Mouse (Mus musculus) stomach, postnatal 0 days (tissue): Measurements from ENCODE around the gene Flnc. TPM values are rescaled to one million over a fixed set of nuclear protein-coding genes. Genes with fewer than 3 reads are reported as not detected.

Source experiments
- ATAC-seq: fragments of 200-750 bp; cut with Nextera tagmentation; 2 replicates; pipeline ENCODE4 v1.8.0; 2017; ENCODE audit not compliant: low FRiP score, low TSS enrichment
- DNase-seq: peaks from one replicate; pipeline ENCODE4 v3.0.0-alpha.2; 2016; ENCODE audit warnings: low spot score
- H3K27ac ChIP-seq: fragments of 300-500 bp; sonication (generic); replicated peaks from 2 replicates; pipeline ENCODE4 v1.5.1; 2014; ENCODE audit warnings: mild to moderate bottlenecking, control low read depth
- H3K27me3 ChIP-seq: fragments of 300-500 bp; sonication (generic); 2 replicates; pipeline ENCODE4 v1.6.1; 2014; ENCODE audit warnings: low read length; ENCODE audit not compliant: control insufficient read depth, insufficient read depth
- H3K36me3 ChIP-seq: fragments of 300-500 bp; sonication (generic); 2 replicates; pipeline ENCODE4 v1.6.1; 2014; ENCODE audit warnings: low read length, mixed read lengths; ENCODE audit not compliant: control insufficient read depth, insufficient read depth
- H3K4me1 ChIP-seq: fragments of 300-500 bp; sonication (generic); replicated peaks from 2 replicates; pipeline ENCODE4 v1.6.1; 2014; ENCODE audit warnings: antibody characterized with exemption; ENCODE audit not compliant: control insufficient read depth, insufficient read depth
- H3K4me2 ChIP-seq: fragments of 300-500 bp; sonication (generic); replicated peaks from 2 replicates; pipeline ENCODE4 v1.6.1; 2014; ENCODE audit warnings: low read depth, mild to moderate bottlenecking, control low read depth, moderate library complexity
- H3K4me3 ChIP-seq: fragments of 300-500 bp; sonication (generic); 2 replicates; pipeline ENCODE4 v1.5.1; 2014; ENCODE audit warnings: low read depth, low read length, control low read depth
- H3K9ac ChIP-seq: fragments of 300-500 bp; sonication (generic); 2 replicates; pipeline ENCODE4 v1.6.1; 2014; ENCODE audit warnings: mild to moderate bottlenecking, low read length, control low read depth, mixed read lengths
- H3K9me3 ChIP-seq: fragments of 300-500 bp; sonication (generic); 2 replicates; pipeline ENCODE4 v1.6.1; 2016; ENCODE audit warnings: low read length; ENCODE audit not compliant: control insufficient read depth
- CTCF ChIP-seq: IDR thresholded peaks from 2 replicates; pipeline ENCODE4 v1.5.1; 2016; ENCODE audit warnings: antibody characterized with exemption, low read depth, mild to moderate bottlenecking, moderate library complexity
- EP300 ChIP-seq: optimal IDR thresholded peaks from 2 replicates; pipeline ENCODE3; 2016; ENCODE audit warnings: antibody characterized with exemption
- WGBS: fragments of 180-500 bp; shearing (Covaris S2); extraction: QIAGEN DNeasy Blood & Tissue Kit; methylation state at CpG from one replicate; pipeline ENCODE4 v1.1.7; 2014; 5-methylcytosine and 5-hydroxymethylcytosine counted together
- polyA plus RNA-seq: library from polyadenylated mRNA; unstranded; fragments of >200 nt; fragmentation: Nextera tagmentation; extraction: Ambion mirVana; gene quantifications from 2 replicates; pipeline ENCODE4 v1.2.1, GENCODE M21; 2015

Flnc gene
- polyA plus RNA-seq, 1 experiment from 2014 or later = 5.9 TPM

- Histone ChIP-seq H3K36me3 (no peaks in the 10 kb centered on the region), H3K4me2 (peak overlapping the region; percentile 69), H3K9ac (peak overlapping the region; percentile 75), H3K4me3 (peak overlapping the region; percentile 62), H3K4me1 (no peaks in the 10 kb centered on the region), H3K27me3 (peaks cover 3% of the 10 kb centered on the region; the same call in 1 of the 2 replicates), H3K9me3 (no peaks in the 10 kb centered on the region), H3K27ac (peak overlapping the region; percentile 85)
- ATAC-seq = peak; percentile 12; the same call in 1 of the 2 replicates
- 7% methylated on average over 27 of the region's 27 CpGs for WGBS
- no peak for TF ChIP-seq EP300
- TF ChIP-seq CTCF = no peak
- DNase-seq = no peak
Measured at GRCm38 (mm10) chr6:29433804-29434795, 1.0 kb downstream of the Flnc start.

- ATAC-seq = peak; percentile 46; the same call in 1 of the 2 replicates
- Histone ChIP-seq H3K4me3 (peak overlapping the region; percentile 62), H3K27me3 (peaks cover 3% of the 10 kb centered on the region; the same call in 1 of the 2 replicates), H3K36me3 (no peaks in the 10 kb centered on the region), H3K9me3 (no peaks in the 10 kb centered on the region), H3K9ac (peak overlapping the region; percentile 75), H3K4me1 (no peaks in the 10 kb centered on the region), H3K4me2 (peak overlapping the region; percentile 69), H3K27ac (peak overlapping the region; percentile 85)
- TF ChIP-seq CTCF = no peak
- TF ChIP-seq EP300 = no peak
- WGBS = 10% methylated on average over 13 of the region's 13 CpGs
- DNase-seq = peak; percentile 55
Measured at GRCm38 (mm10) chr6:29434911-29435691, 2.0 kb downstream of the Flnc start.

GRCm38 (mm10) chr6:29435940-29436451 is 2.9 kb downstream of the Flnc start:
- 22% methylated on average over 6 of the region's 6 CpGs for WGBS
- H3K9me3 ChIP-seq = no peaks in the 10 kb centered on the region
- H3K27me3 ChIP-seq = peaks cover 3% of the 10 kb centered on the region; the same call in 1 of the 2 replicates
- peak overlapping the region; percentile 69 for H3K4me2 ChIP-seq
- H3K4me3 ChIP-seq = peak overlapping the region; percentile 62
- TF ChIP-seq CTCF = no peak
- no peak for TF ChIP-seq EP300
- H3K9ac ChIP-seq = peak overlapping the region; percentile 75
- H3K27ac ChIP-seq = peak overlapping the region; percentile 85
- H3K4me1 ChIP-seq = no peaks in the 10 kb centered on the region
- no peaks in the 10 kb centered on the region for H3K36me3 ChIP-seq
- ATAC-seq = peak; percentile 46; the same call in 1 of the 2 replicates
- no peak for DNase-seq

- Histone ChIP-seq H3K27ac (peak overlapping the region; percentile 85; the same call in 1 of the 2 replicates), H3K9me3 (no peaks in the 10 kb centered on the region), H3K9ac (peak overlapping the region; percentile 35; the same call in 1 of the 2 replicates), H3K36me3 (no peaks in the 10 kb centered on the region), H3K27me3 (peaks cover 3% of the 10 kb centered on the region; the same call in 1 of the 2 replicates), H3K4me3 (peak overlapping the region; percentile 62; the same call in 1 of the 2 replicates), H3K4me2 (peak overlapping the region; percentile 69), H3K4me1 (no peaks in the 10 kb centered on the region)
- ATAC-seq (peak; percentile 22; the same call in 1 of the 2 replicates), DNase-seq (peak; percentile 45)
- TF ChIP-seq CTCF = no peak
- no peak for TF ChIP-seq EP300
- 6% methylated on average over 11 of the region's 11 CpGs for WGBS
Measured at GRCm38 (mm10) chr6:29436461-29436934, 3.4 kb downstream of the Flnc start.

- Histone ChIP-seq H3K4me2 (no peak overlapping the region), H3K4me3 (no peak overlapping the region), H3K27me3 (no peaks in the 10 kb centered on the region), H3K4me1 (no peaks in the 10 kb centered on the region), H3K9ac (no peak overlapping the region), H3K36me3 (no peaks in the 10 kb centered on the region), H3K27ac (no peak overlapping the region), H3K9me3 (no peaks in the 10 kb centered on the region)
- TF ChIP-seq CTCF (no peak), EP300 (no peak)
- DNase-seq = no peak
- no peak for ATAC-seq
- 77% methylated on average over 4 of the region's 4 CpGs for WGBS
Measured at GRCm38 (mm10) chr6:29439251-29439650, 6.2 kb downstream of the Flnc start.
